Mouse (Mus musculus) ES-Bruce4 (cell line): ENCODE data around the gene Rgr.

Experiments
- CTCF ChIP-seq: IDR thresholded peaks from one replicate; pipeline ENCODE4 v1.8.1; 2011; ENCODE audit warnings: low read depth, low read length
- POLR2A ChIP-seq: IDR thresholded peaks from one replicate; pipeline ENCODE4 v1.8.1; 2011; ENCODE audit warnings: low read length; ENCODE audit not compliant: insufficient read depth

- no peak for TF ChIP-seq CTCF
- no peak for TF ChIP-seq POLR2A
Measured at GRCm38 (mm10) chr14:37068516-37068915, 19.8 kb upstream of the Rgr start.
